Mouse (Mus musculus): Measurements from ENCODE around the gene Smpdl3b.
"Not testable (repeated sequence)": the region's sequence is repeated elsewhere in the genome, so short reads cannot be mapped to it uniquely, and the experiment has no call there.

Gene Smpdl3b

GRCm38 (mm10) chr4:132780288-132780687 lies 23.2 kb upstream of the Smpdl3b start:
- DNase-seq (ENCODE audit: low read depth, low spot score) = no peak

DNA sequence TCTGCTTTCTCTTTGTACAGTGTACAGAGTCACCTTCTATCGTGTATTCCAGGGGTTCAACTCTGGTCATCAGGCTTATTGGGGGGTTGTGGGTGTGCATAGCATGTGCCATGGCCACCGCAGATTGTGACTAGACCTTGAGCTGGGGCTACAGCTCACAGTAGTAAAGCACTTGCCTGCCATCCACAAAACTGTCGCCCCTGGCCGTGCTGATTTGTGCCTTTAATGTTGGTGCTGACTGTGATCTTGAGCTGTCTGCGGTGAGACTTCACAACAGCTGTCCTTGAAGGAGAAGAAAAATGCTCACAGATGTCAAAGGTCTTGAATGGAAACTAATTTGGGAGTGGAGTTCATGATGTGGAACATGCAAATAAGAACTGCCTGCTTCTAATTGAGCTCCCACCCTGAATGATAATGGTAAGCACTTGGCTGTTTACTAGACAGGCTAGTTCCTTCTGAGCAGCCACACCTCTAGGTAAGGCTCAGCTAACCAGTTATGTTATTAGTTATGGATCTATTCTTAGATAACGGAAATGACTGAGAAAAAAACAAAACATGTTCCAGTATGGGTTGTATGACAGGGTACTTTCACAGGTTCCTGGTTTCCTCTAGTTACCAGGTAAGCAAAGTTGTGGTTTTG lies 21.6 kb upstream of the Smpdl3b start:
- no peak for DNase-seq (ENCODE audit: low read depth, low spot score)

DNA sequence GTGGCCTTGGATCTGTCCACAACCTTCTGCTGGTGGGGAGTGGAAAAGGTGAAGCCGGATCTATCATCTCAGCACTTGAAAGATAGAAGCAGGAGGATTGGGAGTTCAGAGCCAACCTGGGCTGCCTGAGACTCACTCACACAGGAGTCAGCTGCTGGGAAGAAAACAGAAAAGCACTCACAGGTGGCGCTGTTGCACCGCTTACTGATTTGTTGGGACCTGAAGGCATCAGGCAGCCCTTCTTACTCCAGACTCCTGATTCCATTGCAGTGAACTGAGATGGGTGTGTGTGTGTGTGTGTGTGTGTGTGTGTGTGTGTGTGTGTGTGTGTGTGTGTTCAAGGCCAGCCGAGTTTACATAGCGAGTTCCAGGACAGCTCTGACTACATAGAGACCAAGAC lies 19.7 kb upstream of the Smpdl3b start:
- DNase-seq (ENCODE audit: low read depth, low spot score) = no peak

DNA sequence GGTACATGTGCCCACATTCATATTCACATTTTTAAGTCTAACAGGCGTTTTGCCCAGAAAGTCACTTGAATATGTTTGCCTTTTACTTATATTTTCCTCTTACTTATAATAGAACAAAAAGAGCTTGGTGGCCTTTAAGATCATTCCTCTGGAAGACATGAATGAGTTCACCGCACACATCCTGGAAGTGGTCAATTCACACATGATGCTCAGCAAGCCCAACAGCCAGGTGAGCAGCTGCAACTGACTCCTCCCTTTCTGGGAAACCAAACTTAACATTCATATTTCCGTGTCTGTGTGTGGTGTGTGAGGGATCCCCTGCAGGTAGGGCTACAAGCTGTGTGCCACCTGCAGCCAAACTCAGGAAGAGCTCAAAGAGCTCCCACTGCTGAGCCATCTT lies 17.9 kb upstream of the Smpdl3b start:
- no peak for DNase-seq (ENCODE audit: low read depth, low spot score)

- DNase-seq (ENCODE audit: low read depth, low spot score) = no peak
Measured at GRCm38 (mm10) chr4:132771776-132772175, 14.7 kb upstream of the Smpdl3b start.

GRCm38 (mm10) chr4:132767914-132768876 lies 11.1 kb upstream of the Smpdl3b start, which contains the start of gene Rpa2:
Rpa2 (plus strand) TSS chr4:132768332.
- peak; percentile 100 for DNase-seq (ENCODE audit: low read depth, low spot score)

GRCm38 (mm10) chr4:132763125-132763524 lies 6.1 kb upstream of the Smpdl3b start:
- not testable (repeated sequence) for DNase-seq (ENCODE audit: low read depth, low spot score)

GRCm38 (mm10) chr4:132762602-132763001 lies 5.5 kb upstream of the Smpdl3b start:
- no peak for DNase-seq (ENCODE audit: low read depth, low spot score)

DNA sequence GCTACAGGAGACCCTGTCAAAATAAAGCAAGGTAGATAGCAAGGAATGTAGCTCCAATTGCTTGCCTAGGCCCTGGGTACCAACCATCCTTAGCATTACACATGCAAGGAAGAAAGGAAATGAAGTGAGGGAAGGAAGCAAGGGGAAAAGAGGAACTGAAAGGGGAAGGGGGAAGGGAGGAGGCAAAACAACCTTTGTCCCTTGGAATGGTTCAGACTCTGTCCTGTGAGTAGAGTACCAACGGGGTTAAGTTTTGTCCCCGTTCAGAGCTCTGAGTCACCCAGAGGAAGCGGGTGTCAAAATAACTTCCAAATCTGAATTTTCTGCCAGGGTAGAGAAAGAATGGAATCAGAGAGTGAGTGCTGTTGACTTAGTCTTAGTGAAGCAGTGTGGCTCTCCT lies 3.2 kb upstream of the Smpdl3b start:
- no peak for DNase-seq (ENCODE audit: low read depth, low spot score)

DNA sequence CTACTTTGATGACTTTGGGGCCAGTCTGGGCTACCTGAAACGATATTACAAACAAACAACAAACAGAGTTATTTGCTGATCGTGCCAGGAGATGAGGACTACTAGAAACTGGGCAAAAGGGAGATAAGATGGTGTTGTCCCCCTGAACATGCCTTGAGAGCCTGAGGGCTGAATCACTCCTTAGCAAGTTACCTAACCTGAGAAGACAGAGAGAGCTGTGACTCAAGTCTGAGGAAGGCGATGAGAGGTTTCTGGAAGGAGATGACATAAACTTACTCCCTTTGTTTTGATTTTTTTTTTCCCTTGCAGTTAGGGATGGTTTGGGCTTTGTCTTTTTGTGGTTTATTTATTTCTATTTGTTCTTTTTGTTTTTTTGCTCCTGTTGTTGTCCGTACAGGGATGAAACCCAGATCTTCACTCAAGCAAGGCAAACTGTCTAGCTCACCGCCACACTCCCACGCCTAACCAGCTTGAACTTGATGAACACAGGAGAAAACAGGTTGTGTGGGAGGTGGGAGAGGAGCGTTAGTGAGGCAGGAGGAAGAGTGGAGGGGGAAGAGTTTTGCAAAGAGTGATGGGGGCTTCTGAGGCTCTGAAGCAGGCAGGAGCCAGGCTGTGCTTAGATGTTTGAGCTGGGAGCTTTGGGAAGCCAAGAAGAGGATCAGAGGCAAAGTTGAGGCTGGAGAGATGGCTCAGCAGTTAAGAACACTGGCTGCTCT lies 740 bp upstream of the Smpdl3b start:
- DNase-seq (ENCODE audit: low read depth, low spot score) = no peak

GRCm38 (mm10) chr4:132752992-132753391 lies 4.1 kb downstream of the Smpdl3b start:
- no peak for DNase-seq (ENCODE audit: low read depth, low spot score)

GRCm38 (mm10) chr4:132749258-132749982 lies 7.6 kb downstream of the Smpdl3b start:
- DNase-seq (ENCODE audit: low read depth, low spot score) = no peak

- DNase-seq (ENCODE audit: low read depth, low spot score) = no peak
Measured at GRCm38 (mm10) chr4:132748778-132749177, 8.3 kb downstream of the Smpdl3b start.

- no peak for DNase-seq (ENCODE audit: low read depth, low spot score)
Measured at GRCm38 (mm10) chr4:132747664-132748259, 9.3 kb downstream of the Smpdl3b start.

DNA sequence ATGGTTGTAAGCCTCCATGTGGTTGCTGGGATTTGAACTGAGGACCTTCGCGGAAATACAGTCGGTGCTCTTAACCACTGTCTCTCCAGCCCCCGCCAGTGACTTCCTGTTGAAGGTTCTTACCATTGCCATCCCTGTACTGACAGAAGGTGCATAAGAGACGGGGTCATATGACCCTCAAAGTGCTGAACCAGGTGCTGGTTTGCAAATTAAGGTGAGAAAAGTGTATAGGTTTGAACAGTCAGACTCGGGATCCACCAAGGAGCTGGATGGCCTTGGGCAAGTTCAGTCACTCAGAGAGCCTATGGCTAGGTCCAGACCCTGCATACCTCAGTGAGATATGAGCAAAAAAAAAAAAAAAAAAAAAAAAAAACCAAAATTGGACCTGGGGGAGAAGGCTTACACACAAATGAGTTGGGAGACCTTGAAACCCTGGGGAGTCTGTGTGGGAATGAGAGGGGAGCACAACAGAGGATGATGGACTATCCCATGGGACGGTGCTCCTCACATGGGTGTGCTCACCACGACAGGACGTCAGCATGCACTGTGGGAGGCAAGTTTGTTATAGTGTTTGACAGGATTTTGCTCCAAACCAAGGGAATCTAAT lies 10.0 kb downstream of the Smpdl3b start:
- DNase-seq (ENCODE audit: low read depth, low spot score) = no peak

DNA sequence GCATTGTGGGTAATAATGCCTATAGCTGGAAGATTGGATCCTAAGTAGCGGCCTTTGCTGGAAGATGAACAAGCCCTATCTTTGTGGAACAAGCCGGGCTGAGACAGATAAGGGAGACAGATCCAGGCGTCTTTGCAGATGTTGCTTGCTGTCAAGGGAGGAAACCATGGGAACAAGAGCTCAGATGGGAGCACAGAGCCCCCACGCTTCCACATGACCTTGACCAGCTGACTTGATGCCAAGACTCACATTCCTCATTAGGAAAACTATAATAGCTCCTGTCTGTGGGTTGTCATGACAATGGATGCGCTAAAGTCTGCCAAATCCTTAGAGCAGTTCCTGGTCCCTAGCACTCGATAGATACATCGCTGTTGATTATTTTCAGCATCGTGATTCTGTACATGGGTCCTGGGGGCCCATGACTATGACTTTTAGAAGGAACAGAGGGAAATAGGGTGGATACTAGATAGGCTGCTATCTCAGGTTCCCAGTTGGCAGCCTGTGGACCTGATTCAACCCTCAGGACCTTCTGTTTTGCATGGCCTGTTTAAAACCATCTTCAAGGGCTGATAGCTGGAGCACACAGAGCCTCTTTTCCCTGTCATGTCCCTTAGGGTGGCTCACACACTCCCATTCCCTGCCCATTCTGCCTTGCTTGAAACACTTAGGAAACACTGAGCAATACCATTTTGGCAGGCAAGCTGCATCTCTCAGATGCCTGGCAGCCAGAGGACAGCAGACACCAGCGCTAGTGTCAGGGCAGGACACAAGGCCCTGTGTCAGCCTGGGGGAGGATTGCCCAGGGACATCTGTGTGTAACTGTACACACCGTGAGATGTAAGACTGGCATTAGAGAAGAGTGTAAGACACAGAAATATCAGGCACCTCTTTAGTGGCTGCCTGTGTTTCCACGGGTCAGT lies 12.8 kb downstream of the Smpdl3b start:
- no peak for DNase-seq (ENCODE audit: low read depth, low spot score)

GRCm38 (mm10) chr4:132741491-132741890 lies 15.6 kb downstream of the Smpdl3b start:
- no peak for DNase-seq (ENCODE audit: low read depth, low spot score)

- DNase-seq (ENCODE audit: low read depth, low spot score) = not testable (repeated sequence)
Measured at GRCm38 (mm10) chr4:132737154-132737553, 19.9 kb downstream of the Smpdl3b start.

DNA sequence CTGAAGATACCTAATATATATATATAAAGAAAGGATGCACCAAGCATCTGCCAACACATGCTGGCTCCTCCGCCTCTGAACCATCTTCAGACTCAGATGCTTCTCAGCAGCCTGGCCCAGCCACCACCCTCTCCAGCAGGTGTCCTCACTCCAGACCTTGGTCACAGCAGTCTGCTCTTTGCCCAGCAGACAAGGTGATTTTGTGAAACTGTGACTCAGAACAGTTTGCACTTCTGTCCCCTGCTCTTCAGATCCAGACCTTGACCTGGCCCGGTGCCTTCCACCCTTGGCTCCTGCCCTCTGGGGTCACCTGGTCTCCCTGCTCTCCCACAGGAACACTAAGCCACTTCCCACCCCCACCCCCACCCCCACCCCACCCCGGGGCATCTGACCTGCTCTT lies 21.2 kb downstream of the Smpdl3b start:
- DNase-seq (ENCODE audit: low read depth, low spot score) = no peak

DNA sequence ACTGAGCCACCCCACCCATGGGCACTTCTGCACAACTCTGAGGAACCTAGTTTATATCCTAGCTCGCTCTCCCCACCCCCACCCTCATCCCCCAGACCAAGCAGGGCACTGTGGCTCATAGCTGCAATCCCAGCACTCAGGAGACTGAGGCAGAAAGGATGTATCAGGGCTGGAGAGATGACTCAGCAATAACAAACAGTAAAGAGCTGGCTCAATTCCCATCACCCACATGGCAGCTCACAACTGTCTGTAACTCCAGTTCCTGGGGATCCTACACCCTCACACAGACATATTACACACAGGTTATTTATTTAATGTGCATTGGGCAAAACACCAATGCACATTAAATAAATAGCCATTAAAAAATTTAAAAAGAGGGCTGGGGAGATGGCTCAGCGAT lies 21.7 kb downstream of the Smpdl3b start:
- no peak for DNase-seq (ENCODE audit: low read depth, low spot score)
